Mouse (Mus musculus): ENCODE data around the gene Usp48. TPM values are rescaled to one million over a fixed set of nuclear protein-coding genes. Genes with fewer than 3 reads are reported as not detected.

The Usp48 gene
- total RNA-seq, 2 experiments from 2014 or later: 111 to 136 TPM

DNA sequence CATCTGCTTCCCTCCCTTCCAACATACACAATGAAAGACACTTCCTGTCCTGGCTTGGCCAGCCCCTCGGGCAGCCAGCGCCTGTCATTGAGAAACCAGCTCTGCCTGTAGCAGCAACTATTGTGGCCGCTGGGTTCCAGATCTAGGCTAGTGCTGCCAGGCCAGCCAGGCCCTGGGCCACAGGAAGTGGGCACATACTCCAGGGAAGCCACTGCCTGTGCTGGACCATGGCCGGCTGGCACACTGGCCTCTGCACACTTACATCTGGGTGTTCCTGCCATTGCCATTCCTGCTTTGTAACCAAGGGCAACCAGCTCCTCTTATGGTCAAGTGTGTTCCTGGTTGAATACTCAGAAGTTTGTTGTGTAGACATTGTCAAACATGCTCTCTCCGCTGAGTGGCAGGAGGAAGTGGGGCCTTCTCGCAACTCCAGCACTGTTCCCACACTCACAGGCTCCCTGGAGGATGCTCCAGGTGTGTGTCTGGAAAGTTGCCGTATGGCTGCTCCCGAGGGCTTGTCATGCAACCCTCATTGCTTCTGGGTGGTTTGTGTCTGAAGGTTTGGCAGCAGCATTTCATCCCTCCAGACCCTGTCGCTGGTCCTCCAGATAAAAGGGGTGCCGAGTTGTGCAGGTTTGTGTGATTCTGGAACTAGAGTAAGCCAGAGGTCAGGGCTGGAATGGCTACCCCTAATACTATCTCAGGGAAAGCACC lies 67.0 kb downstream of the Usp48 start:
- no peak for DNase-seq (ENCODE audit: low spot score in 2 of 2)

DNA sequence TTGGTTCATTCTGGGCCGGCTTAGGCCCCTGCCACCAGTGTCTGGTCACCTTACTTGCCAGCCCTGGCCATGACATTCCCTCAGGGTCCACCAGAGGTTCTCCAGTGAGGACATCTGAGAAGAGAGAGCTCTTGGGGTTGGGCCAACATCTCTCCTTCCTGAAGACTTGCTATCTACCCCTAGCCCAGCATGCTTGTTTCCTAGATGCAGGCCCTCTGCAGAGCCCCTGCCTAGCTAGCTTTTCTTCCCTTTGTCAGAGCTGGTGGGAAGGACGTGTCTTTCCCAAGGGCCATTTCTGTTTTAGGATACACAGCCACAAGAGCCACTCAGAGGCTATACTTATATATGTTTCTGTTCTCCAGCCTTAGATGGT lies 67.5 kb downstream of the Usp48 start:
- no peak for DNase-seq (ENCODE audit: low spot score in 2 of 2)

DNA sequence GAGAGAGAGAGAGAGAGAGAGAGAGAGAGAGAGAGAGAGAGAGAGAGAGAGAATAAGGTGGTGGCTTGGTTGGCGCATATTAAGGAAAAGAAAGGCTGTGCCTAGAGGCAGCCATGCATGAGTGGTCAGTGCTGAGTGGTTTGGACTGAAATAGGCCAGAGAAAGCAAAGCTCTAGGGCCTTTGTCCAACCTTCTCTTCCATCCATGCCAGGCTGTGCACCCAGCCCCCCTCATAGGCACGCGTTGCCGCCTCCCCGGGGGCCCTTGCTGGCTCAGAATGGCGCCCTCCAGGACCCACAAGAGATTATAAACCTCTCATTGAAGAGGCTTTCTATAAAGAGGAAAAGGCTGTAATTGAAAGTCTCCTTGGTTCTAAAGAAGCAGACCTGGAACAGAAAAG lies 68.0 kb downstream of the Usp48 start:
- no peak for DNase-seq (ENCODE audit: low spot score in 2 of 2)

DNA sequence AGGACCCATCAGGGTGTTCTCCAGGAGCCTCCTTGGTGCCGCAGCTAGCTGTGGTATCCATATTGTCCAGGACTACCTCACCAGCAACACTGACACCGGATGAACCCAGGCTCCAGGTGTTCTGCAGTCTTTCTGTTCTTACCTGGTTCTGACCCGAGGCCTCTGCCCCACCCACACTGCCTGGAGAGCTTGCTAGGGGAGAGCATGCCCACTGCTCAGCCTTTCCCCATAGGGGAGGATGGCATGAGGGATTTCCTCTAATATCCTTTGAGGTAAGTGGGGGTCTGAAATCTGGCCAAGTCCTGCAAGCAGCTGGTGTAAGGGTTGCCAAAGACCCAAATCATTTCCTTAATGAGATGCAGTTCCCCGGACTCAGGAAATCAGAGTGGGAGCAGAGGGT lies 69.9 kb downstream of the Usp48 start:
- DNase-seq (ENCODE audit: low spot score in 2 of 2): no peak

DNA sequence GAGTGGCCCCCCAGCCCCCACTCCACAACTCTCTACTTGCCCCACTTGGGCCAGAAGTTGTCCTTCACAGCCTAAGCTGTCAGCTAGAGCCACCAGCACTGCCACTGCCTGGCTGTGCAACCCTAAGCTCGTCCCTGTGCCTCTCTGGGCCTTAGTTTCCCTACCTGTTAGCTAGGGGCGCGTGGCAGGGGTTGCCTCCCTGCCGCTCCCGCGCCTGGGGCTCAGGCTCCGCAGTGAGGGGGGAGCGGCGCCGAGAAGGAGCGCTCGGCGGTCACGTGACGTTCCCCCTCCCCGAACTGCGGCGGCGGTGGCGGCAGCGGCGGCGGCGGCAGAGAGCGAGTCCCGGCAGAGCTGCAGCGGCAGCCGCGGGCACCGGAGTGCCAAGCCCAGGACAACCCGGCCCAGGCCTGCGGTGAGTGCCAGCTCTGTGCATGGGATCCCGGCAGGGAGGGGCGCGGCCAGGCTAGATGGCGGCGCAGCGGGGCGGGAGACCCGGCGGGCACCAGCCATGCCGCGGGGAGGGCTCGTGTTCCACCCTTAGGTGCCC lies 71.0 kb downstream of the Usp48 start, which contains the start of gene Rap1gap:
TSS of gene Rap1gap (plus strand) at position 294 of the 547 bp plus-strand sequence.
- peak; percentile 70 to 81 for DNase-seq (ENCODE audit: low spot score in 2 of 2)

DNA sequence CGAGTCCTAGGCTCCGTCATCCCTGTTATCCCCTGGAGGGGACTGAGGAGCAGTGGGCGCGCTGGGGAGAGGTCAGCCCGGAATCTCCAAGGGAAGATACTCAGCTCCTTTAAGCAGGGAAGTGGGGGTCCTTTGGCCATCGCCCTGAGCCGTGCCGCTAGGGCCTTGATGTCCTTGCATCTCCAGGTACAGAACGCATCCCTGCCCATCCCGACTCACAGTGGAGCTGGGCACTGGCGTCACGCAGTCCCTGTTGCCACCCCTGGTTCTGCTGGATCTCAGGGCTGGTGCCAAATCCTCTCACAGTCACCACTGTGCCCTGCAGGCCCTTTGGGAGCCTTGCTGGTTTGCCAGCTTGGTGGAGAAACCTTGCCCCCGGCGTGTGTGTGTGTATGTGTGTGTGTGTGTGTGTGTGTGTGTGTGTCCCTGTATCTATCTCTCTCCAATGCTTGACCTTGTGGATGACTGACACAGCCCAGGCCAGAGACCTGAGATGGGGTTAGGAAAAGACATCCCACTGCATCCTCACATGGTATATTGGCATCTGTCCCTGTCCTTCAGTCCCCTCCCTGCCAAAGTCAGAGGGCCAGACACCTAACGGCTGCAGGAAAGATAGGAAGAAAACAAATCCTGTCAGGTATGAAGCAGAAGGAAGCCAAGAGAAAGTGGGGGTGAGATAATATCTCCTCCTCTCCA lies 71.6 kb downstream of the Usp48 start:
- DNase-seq (ENCODE audit: low spot score in 2 of 2): peak in 1 of 2 experiments; percentile 55

DNA sequence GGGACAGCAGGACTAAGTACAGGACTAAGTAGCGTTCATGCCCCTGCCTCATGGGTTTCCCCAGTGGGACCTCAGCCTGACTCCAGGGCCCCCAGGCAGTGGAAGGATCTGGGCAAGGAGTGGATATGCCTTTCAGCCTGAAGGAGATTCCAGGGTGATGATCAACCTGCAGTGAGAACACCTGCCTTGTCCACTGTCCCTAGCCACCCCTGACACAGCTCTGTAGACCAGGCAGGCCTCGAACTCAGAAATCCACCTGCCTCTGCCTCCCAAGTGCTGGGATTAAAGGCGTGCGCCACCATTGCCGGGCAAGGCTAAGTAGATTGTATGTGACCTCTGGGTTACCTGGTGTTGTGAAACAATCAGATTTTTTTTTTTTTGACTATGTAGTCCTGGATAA lies 72.2 kb downstream of the Usp48 start:
- no peak for DNase-seq (ENCODE audit: low spot score in 2 of 2)

DNA sequence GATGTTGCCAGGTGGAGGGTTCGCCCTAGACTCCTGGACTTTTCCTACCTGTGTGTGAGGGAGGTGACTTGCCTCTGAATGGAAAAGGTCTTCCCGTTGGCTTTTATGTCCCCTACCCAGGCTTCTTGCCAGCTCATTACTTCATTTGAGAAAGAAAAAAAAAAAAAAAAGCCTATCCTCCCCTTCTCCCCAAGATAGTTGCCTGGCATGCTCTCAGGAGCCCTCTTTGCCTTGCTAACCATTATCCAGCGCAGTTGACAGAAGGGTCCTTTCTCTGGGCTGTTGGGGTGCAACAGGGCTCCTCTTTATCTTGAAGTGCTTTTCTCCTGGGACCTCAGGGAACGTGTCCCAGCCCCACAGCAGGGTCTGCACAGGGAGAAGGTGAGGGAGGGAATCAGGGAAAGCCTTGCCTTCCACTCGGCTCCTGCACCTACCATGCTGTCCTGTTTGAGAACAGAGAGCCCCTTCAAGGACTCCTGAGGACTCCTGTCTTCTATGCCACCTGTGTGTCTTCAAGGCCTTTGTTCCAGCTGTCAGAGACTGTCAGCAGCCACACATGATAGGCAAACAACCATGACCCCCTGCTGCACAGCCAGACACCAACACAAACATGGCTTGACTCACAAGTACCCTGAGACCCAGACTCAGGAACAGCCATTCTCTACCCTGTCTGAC lies 72.9 kb downstream of the Usp48 start:
- no peak for DNase-seq (ENCODE audit: low spot score in 2 of 2)

DNA sequence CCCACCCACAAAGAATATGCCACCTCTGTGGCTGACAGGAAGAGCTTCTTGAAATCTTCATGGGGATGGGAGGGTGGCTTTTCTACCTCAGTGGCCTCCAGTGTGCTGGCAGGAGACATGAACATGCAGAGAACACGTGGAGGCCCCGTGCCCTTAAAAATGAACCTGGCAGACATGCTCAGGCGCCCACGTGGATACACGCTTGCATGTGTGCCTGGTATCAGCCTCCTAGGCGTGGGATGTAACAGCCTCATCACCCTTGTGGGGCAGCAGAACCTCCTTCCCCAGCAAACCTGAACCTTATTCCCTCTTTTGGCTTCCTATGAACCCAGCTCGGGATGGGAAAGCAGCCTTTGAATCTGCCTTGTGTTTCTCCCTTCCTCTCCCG lies 73.4 kb downstream of the Usp48 start:
- DNase-seq (ENCODE audit: low spot score in 2 of 2): peak in 1 of 2 experiments; percentile 67

DNA sequence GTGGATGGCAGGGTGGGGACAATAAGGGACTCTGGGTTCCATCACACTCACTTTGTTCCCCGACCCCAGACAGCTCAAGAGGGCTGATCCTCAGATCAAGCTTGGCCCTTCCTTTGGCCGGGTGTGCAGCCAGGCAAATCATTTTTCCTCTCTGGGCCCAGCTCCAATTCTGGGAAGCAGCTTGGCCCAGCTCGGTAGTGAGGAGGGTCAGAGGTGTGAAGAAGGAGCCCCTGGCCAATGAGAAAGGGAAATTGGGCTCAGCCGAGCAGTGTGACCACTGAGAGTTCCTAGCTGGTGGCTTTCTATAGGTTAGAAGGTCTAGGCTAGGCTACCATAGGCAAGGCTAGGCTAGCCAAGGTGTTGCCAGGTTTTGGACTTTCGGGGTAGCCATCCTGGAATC lies 74.2 kb downstream of the Usp48 start:
- no peak for DNase-seq (ENCODE audit: low spot score in 2 of 2)

DNA sequence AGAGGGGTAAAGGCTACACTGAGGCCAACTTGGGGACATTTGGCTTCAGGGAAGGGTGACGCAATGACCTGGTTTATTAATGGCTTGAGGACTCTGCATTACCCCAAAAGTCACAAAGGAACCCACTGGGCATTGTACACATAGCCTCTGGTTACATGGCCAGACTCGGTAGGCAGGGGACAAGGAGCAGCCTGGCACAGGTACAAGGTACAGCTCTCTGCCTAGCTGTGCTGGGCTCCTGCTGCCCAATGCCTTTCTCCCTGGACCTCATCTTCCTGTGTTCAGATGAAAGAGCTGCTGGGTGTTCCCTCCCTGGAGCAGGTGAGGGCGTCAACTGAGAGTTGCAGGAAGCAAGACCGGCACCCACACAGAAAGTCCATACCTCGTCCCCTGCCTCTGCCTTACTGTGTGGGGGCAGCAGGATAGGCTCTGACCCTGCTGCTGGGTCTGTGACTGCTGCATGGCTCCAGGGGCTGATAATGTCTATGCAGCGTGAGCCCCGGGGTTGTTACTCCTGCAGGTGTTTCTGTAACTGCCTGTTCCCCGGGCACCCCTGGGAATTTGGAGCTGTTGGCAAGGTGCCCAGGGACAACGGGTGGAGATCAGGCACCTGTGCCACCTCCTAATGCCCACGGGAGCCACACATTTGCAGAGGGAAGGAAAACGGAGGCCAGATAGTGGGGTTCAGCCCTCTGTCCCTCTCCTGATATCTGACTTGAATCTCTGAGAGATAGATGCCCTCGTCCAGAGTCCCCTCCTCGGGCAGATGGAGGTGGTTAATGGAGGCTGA lies 78.4 kb downstream of the Usp48 start:
- no peak for DNase-seq (ENCODE audit: low spot score in 2 of 2)

DNA sequence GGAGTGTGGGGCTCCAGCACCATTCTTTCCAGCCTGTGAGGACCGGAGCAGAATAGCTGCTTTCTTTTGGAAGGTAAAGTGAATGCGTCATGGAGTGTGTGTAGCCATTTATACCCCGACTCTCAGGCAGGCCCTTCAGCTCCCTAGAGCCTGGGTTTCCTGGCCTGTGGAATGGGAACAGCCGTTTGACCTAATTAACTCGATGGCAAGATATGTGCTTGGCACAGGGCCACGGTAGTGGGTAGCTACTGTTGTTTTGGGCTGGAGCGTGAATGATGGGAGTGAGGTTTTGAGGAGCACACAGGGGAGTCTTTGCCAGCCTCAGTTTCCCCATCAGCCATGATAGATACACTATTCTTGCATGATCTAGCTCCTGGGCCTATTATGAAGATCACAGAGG lies 82.0 kb downstream of the Usp48 start:
- DNase-seq (ENCODE audit: low spot score in 2 of 2): no peak

DNA sequence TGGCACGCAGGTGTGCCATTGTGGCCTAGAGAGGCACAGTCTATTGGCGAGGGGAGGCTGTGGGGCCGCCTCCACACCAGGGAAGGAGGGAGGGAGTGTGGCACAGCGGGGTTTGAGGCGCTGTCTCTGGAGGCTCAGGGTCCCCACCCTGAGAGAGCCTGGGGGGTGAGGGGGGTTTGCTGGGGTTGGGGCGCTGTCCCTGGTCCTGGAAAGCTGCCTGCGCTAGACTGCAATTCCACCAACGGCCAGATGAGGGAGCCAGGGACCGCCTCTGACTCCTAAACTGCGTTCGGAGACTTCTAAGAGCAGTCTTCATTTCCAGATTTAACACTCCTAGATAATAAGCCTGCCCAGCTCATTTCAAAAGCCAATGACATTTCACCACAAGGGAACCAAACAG lies 82.5 kb downstream of the Usp48 start:
- DNase-seq (ENCODE audit: low spot score in 2 of 2): peak; percentile 65 to 87

DNA sequence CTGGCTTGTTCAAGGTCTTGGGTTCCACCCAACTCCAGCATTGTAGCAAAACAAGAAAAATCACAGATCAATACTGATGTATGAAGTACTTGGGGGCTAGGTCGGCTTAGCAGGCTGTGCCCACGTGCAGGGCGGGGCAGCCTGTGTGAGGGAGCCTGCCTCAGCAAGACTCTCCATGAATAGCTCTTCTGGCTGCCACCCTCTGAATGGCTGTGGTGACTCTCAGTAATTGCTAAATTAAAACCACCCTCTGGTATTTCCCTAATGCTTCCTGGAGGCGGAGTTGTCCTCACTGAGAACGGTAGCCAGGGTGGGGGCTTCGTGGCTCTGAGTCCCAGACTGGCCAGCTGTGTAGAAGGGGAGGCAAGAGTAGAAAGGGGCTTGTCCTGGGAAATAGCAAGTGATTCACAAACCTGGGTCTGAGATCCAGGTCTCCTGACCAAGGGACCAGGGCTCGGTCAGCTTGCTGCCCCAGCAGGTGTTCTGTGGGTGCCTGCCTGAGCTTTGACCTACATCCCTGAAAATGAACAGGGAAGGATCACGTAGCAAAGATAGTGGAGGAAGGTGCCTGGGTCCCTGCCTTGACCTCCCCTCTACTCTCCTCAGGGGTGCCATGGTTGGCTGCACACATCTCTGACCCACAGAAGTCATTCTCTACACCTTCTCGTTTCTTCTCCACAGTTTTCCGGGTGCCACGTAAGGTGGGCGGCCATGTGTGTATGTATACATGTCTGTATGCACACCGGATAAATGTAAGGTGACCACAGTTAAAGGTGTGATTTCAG lies 83.3 kb downstream of the Usp48 start:
- no peak for DNase-seq (ENCODE audit: low spot score in 2 of 2)

DNA sequence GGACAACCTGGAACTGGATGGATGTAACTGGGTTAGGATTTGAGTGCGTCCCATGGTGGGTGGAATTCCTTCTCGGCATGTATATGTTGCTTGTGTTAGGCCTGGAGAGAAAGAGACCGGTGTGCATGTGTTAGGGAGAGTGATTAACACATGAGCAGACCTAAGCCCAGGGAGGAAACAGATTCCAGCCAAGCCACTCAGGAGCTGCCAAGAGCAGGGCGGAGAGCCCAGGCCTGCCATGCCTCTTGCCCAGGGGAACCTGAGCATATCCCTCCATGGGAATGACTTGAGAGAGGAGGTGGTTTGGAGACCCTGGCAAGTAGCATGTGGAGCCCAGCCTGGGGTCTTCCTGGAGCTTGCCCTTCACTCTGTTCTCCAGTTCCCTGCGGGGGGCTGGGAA lies 84.4 kb downstream of the Usp48 start:
- DNase-seq (ENCODE audit: low spot score in 2 of 2): no peak

DNA sequence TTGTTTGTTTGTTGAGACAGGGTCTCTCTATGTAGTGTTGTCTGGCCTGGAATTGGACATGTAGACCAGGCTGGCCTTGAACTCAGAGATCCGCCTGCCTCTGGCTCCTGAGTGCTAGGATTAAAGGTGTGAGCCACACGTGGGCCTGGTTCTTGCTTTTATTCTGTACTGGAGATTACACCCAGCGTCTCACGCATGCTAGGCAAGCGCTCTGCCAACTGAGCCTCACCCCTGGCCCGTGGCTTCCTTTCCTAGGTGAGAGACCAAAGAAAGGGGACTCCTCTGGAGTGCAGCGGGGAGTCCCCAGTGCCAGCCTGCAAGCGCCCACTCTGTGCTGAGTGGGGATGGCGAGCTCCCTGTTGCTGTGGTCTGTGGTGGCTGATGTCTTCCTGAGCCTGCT lies 85.0 kb downstream of the Usp48 start:
- no peak for DNase-seq (ENCODE audit: low spot score in 2 of 2)

DNA sequence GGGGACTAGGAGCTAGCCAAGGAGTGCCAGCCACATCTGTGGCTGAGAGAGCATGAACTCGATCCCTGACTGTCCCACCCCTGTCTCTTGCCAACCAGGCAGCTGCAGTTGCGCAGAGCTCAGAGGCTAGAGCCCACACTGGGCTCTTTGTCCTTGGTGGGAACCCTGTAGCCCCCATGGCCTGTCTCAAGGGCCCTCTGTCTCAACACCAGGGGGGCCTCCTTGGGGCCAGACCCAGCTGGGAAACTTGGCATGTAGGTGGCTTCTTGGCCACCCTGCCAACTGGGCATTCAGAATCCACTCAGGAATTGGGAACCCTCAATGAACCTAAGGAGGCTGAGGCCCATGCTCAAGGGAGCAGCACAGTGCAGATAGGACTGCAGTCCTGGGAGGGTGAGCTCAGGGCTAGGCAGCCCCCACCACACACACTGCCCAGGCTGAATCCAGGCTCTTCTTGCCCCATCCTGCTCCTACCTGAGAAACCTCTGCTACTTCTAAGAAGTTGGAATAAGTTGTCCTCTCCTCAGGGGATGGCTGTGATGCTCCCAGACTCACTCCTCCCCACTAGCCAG lies 86.5 kb downstream of the Usp48 start:
- no peak for DNase-seq (ENCODE audit: low spot score in 2 of 2)

DNA sequence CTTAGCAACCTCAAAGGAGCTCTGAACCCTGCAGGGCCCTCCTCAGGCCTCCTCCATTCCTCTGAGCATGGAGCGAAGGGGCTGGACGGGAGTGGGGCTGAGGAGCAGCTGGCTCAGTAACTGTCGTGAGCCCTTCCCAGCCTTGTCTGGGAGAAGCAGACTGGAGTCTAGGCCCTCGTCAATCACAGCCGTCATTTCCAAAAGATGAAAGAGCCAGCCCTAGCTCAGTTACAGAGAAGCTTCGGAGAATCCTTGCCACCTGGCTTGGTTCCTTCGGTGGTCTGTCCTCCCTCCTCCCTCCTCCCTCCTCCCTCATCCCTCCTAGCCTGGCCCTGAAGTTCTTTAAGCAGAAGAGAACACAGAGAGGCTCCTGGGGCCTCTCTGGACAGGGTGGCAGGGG lies 87.2 kb downstream of the Usp48 start:
- DNase-seq (ENCODE audit: low spot score in 2 of 2): no peak

DNA sequence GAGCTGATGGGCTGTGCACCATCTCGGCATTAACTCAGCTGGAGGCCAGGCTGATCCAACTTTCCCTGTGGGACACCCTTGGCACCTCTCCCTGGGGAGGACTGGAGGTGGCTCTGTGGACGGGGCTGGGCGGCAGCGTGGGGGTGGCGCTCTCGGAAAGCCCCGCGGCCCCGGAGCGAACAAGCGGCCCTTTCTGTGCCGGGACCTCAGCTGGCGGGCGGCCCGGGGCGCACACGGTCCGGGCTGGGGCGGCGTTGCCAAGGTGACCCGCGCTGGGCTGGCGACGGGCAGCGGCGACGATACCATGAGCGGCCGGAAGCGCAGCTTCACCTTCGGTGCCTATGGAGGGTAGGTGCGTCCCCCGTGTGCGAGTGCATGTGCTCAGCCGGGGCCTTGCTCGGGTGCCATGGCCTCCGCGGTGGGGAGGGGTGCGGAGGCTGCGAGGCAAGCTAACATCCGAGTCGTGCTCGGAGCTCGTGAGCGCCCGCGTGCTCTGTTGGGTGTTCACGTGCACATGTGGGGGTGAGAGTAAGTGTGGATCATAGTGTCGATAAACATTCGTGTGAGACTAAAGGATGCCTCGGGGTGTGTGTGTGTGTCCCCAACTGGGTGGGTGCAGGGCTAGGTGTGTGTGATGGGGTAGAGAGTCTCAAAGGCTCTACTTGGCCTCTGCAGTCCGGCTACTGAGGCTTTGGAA lies 88.0 kb downstream of the Usp48 start:
- DNase-seq (ENCODE audit: low spot score in 2 of 2): peak; percentile 73 to 75
